Mouse (Mus musculus) thymus, postnatal 0 days (tissue): Measurements from ENCODE around the gene Dnase1l3. TPM values are rescaled to one million over a fixed set of nuclear protein-coding genes. Genes with fewer than 3 reads are reported as not detected.

Experiments
- DNase-seq: peaks from one replicate; pipeline ENCODE4 v3.0.0-alpha.2; 2015; ENCODE audit warnings: low spot score
- polyA plus RNA-seq: library from polyadenylated mRNA; unstranded; fragments of >200 nt; fragmentation: Nextera tagmentation; extraction: Ambion mirVana; gene quantifications from 2 replicates; pipeline ENCODE4 v1.2.1, GENCODE M21; 2015

Gene Dnase1l3
- 7.6 and 8.7 TPM in 2 replicates for polyA plus RNA-seq

- DNase-seq, result peak; percentile 44
Observed at GRCm38 (mm10) chr14:7994271-7994767, at the start of gene Dnase1l3. Gene Dnase1l3 (minus strand): TSS chr14:7994573.

- DNase-seq, result no peak
Observed at GRCm38 (mm10) chr14:8042577-8042976, 48.2 kb upstream of the Dnase1l3 start.

- DNase-seq, result no peak
Observed at GRCm38 (mm10) chr14:8042120-8042519, 47.7 kb upstream of the Dnase1l3 start.

- DNase-seq, result no peak
Observed at GRCm38 (mm10) chr14:8040911-8041678, 46.7 kb upstream of the Dnase1l3 start.

GRCm38 (mm10) chr14:8040179-8040578, 45.8 kb upstream of the Dnase1l3 start:
- no peak for DNase-seq

- no peak for DNase-seq
Observed at GRCm38 (mm10) chr14:8038791-8039448, 44.5 kb upstream of the Dnase1l3 start.

- no peak for DNase-seq
Observed at GRCm38 (mm10) chr14:8038150-8038549, 43.8 kb upstream of the Dnase1l3 start.

- no peak for DNase-seq
Observed at GRCm38 (mm10) chr14:8036406-8036805, 42.0 kb upstream of the Dnase1l3 start.

- DNase-seq, result no peak
Observed at GRCm38 (mm10) chr14:8035951-8036350, 41.6 kb upstream of the Dnase1l3 start.

GRCm38 (mm10) chr14:8034561-8034960, 40.2 kb upstream of the Dnase1l3 start:
- no peak for DNase-seq

GRCm38 (mm10) chr14:8032087-8032944, 37.9 kb upstream of the Dnase1l3 start:
- DNase-seq, result no peak

- no peak for DNase-seq
Observed at GRCm38 (mm10) chr14:8030535-8030934, 36.2 kb upstream of the Dnase1l3 start.

GRCm38 (mm10) chr14:8029752-8030151, 35.4 kb upstream of the Dnase1l3 start:
- no peak for DNase-seq

GRCm38 (mm10) chr14:8028086-8028485, 33.7 kb upstream of the Dnase1l3 start:
- DNase-seq, result no peak

GRCm38 (mm10) chr14:8026769-8027531, 32.6 kb upstream of the Dnase1l3 start:
- no peak for DNase-seq

GRCm38 (mm10) chr14:8024936-8025335, 30.6 kb upstream of the Dnase1l3 start:
- DNase-seq, result no peak

- no peak for DNase-seq
Observed at GRCm38 (mm10) chr14:8024469-8024868, 30.1 kb upstream of the Dnase1l3 start.

GRCm38 (mm10) chr14:8020546-8020945, 26.2 kb upstream of the Dnase1l3 start:
- DNase-seq, result no peak

GRCm38 (mm10) chr14:8020011-8020410, 25.6 kb upstream of the Dnase1l3 start:
- no peak for DNase-seq

- DNase-seq, result no peak
Observed at GRCm38 (mm10) chr14:8016951-8017350, 22.6 kb upstream of the Dnase1l3 start.

- no peak for DNase-seq
Observed at GRCm38 (mm10) chr14:8016276-8016675, 21.9 kb upstream of the Dnase1l3 start.
